Mouse (Mus musculus) heart, embryonic 11.5 days (tissue): ENCODE results near the gene Bicdl2. TPM values are rescaled to one million over a fixed set of nuclear protein-coding genes. Genes with fewer than 3 reads are reported as not detected.

Source experiments
- ATAC-seq: fragments of 200-750 bp; cut with Nextera tagmentation; replicated peaks from 2 replicates; pipeline ENCODE4 v1.8.0; 2017; ENCODE audit warnings: moderate library complexity; ENCODE audit not compliant: insufficient number of reproducible peaks, low FRiP score, low TSS enrichment
- H3K27ac ChIP-seq: fragments of 300-500 bp; sonication (generic); 2 replicates; pipeline ENCODE4 v1.5.1; 2014; ENCODE audit warnings: mild to moderate bottlenecking, low read depth, low read length
- H3K27me3 ChIP-seq: fragments of 300-500 bp; sonication (generic); 2 replicates; pipeline ENCODE4 v1.6.1; 2014; ENCODE audit warnings: mild to moderate bottlenecking, low read length, mixed read lengths; ENCODE audit not compliant: control insufficient read depth, insufficient read depth
- H3K36me3 ChIP-seq: fragments of 300-500 bp; sonication (generic); 2 replicates; pipeline ENCODE4 v1.6.1; 2014; ENCODE audit warnings: mild to moderate bottlenecking, low read length, moderate library complexity, mixed read lengths; ENCODE audit not compliant: control insufficient read depth, insufficient read depth
- H3K4me1 ChIP-seq: fragments of 300-500 bp; sonication (generic); 2 replicates; pipeline ENCODE4 v1.6.1; 2014; ENCODE audit warnings: low read length; ENCODE audit not compliant: control insufficient read depth, insufficient read depth
- H3K4me2 ChIP-seq: fragments of 300-500 bp; sonication (generic); 2 replicates; pipeline ENCODE4 v1.6.1; 2014; ENCODE audit warnings: mild to moderate bottlenecking, moderate library complexity
- H3K4me3 ChIP-seq: fragments of 300-500 bp; sonication (generic); 2 replicates; pipeline ENCODE4 v1.5.1; 2014; ENCODE audit warnings: low read depth, low read length
- H3K9ac ChIP-seq: fragments of 300-500 bp; sonication (generic); 2 replicates; pipeline ENCODE4 v1.6.1; 2014; ENCODE audit warnings: mild to moderate bottlenecking, low read depth, low read length, moderate library complexity
- H3K9me3 ChIP-seq: fragments of 300-500 bp; sonication (generic); replicated peaks from 2 replicates; pipeline ENCODE4 v1.6.1; 2016; ENCODE audit warnings: low read length; ENCODE audit not compliant: control insufficient read depth
- WGBS: fragments of 180-500 bp; shearing (Covaris S2); extraction: QIAGEN DNeasy Blood & Tissue Kit; methylation state at CpG from one replicate; pipeline ENCODE4 v1.1.7; 2014; ENCODE audit not compliant: insufficient replicate concordance; 5-methylcytosine and 5-hydroxymethylcytosine counted together
- polyA plus RNA-seq: library from polyadenylated mRNA; unstranded; fragments of >200 nt; fragmentation: Nextera tagmentation; extraction: Ambion mirVana; gene quantifications from 2 replicates; pipeline ENCODE4 v1.2.1, GENCODE M21; 2014

Gene Bicdl2
- polyA plus RNA-seq, 1 experiment from 2014 or later, result 0.24 TPM

DNA sequence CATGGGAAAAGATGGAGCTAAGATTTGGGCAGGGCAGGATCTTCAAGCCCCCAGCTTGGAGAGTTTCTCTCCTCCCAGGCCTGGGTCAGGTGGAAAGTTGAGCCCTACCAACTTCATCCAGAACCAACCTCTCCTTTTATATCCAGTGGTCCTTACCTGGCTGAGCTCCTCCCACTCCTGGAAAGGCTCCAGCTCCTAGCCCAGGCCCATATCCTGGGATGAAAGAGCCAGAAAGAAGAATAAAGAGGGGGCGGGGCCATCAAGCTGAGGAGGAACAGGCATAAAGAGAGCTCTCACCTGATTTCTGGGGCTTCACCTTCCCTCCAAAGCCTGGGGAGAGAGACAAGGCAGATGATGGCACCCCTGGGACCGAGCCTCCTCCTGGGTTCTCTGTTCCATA, 56.7 kb downstream of the Bicdl2 start:
- H3K4me1 ChIP-seq, result no peaks in the 10 kb centered on the region
- H3K27ac ChIP-seq, result no peak overlapping the region
- peaks cover 10% of the 10 kb centered on the region; the same call in 1 of the 2 replicates for H3K27me3 ChIP-seq
- H3K4me2 ChIP-seq, result no peak overlapping the region
- 50% methylated on average over 2 of the region's 2 CpGs for WGBS
- no peak overlapping the region for H3K9ac ChIP-seq
- no peak overlapping the region for H3K4me3 ChIP-seq
- no peak for ATAC-seq
- no peaks in the 10 kb centered on the region for H3K9me3 ChIP-seq
- H3K36me3 ChIP-seq, result no peaks in the 10 kb centered on the region

Other genes with a start within 250 kb of the Bicdl2 start
- gene Vmn2r117, start 180.8 kb upstream of the Bicdl2 start, polyA plus RNA-seq, result not detected in 2 replicates
- gene Zfp213, start 96.3 kb upstream of the Bicdl2 start, polyA plus RNA-seq, result 15.1 and 17.4 TPM in 2 replicates
- gene Zfp13, start 61.0 kb upstream of the Bicdl2 start, polyA plus RNA-seq, result 8.9 and 9.0 TPM in 2 replicates
- not detected in 2 replicates for gene Zscan10, start 59.6 kb upstream of the Bicdl2 start, polyA plus RNA-seq
- 0.07 and 0.27 TPM in 2 replicates for gene Mmp25, start 15.2 kb upstream of the Bicdl2 start, polyA plus RNA-seq
- 382 and 389 TPM in 2 replicates for gene Hcfc1r1, start 13.1 kb downstream of the Bicdl2 start, polyA plus RNA-seq
- 40.9 and 41.0 TPM in 2 replicates for gene Thoc6, start 13.4 kb downstream of the Bicdl2 start, polyA plus RNA-seq
- 77.6 and 85.3 TPM in 2 replicates for gene Tnfrsf12a, start 17.0 kb downstream of the Bicdl2 start, polyA plus RNA-seq
- gene Cldn6, start 18.7 kb downstream of the Bicdl2 start, polyA plus RNA-seq, result 3.3 and 3.9 TPM in 2 replicates
- gene Cldn9, start 23.5 kb downstream of the Bicdl2 start, polyA plus RNA-seq, result 0.25 and 0.46 TPM in 2 replicates
- 0.16 and 0.20 TPM in 2 replicates for gene 1520401A03Rik, start 62.3 kb downstream of the Bicdl2 start, polyA plus RNA-seq
- gene Pkmyt1, start 65.8 kb downstream of the Bicdl2 start, polyA plus RNA-seq, result 31.5 and 33.8 TPM in 2 replicates
- 7.6 and 7.9 TPM in 2 replicates for gene Paqr4, start 80.4 kb downstream of the Bicdl2 start, polyA plus RNA-seq
- gene Kremen2, start 85.3 kb downstream of the Bicdl2 start, polyA plus RNA-seq, result 0.27 and 0.63 TPM in 2 replicates
- 60.5 and 62.4 TPM in 2 replicates for gene Flywch1, start 111.1 kb downstream of the Bicdl2 start, polyA plus RNA-seq
- gene Flywch2, start 125.6 kb downstream of the Bicdl2 start, polyA plus RNA-seq, result 8.2 and 9.5 TPM in 2 replicates
- gene Srrm2, start 130.0 kb downstream of the Bicdl2 start, polyA plus RNA-seq, result 285 and 390 TPM in 2 replicates
- 929 and 1,004 TPM in 2 replicates for gene Elob, start 168.6 kb downstream of the Bicdl2 start, polyA plus RNA-seq
- gene Prss33, start 175.6 kb downstream of the Bicdl2 start, polyA plus RNA-seq, result not detected in 2 replicates
- not detected in 2 replicates for gene Prss32, start 183.3 kb downstream of the Bicdl2 start, polyA plus RNA-seq
- gene Prss41, start 183.7 kb downstream of the Bicdl2 start, polyA plus RNA-seq, result 0.19 and 0.31 TPM in 2 replicates
- gene Prss21, start 207.6 kb downstream of the Bicdl2 start, polyA plus RNA-seq, result not detected in 2 replicates
- gene Dcpp1, start 220.4 kb downstream of the Bicdl2 start, polyA plus RNA-seq, result not detected in 2 replicates
- not detected in 2 replicates for gene Dcpp2, start 220.4 kb downstream of the Bicdl2 start, polyA plus RNA-seq